Mouse (Mus musculus) B cell, adult 67 days (primary cell): ENCODE results near the gene Wdpcp. TPM values are rescaled to one million over a fixed set of nuclear protein-coding genes. Genes with fewer than 3 reads are reported as not detected.

Experiments
- total RNA-seq, 2 experiments: library from RNA; stranded (reverse); gene quantifications; 4 replicates each; pipeline ENCODE4 v1.2.4; 2023

The Wdpcp gene
- total RNA-seq, result 1 to 10 TPM; 1.8 to 3.6 TPM

DNA sequence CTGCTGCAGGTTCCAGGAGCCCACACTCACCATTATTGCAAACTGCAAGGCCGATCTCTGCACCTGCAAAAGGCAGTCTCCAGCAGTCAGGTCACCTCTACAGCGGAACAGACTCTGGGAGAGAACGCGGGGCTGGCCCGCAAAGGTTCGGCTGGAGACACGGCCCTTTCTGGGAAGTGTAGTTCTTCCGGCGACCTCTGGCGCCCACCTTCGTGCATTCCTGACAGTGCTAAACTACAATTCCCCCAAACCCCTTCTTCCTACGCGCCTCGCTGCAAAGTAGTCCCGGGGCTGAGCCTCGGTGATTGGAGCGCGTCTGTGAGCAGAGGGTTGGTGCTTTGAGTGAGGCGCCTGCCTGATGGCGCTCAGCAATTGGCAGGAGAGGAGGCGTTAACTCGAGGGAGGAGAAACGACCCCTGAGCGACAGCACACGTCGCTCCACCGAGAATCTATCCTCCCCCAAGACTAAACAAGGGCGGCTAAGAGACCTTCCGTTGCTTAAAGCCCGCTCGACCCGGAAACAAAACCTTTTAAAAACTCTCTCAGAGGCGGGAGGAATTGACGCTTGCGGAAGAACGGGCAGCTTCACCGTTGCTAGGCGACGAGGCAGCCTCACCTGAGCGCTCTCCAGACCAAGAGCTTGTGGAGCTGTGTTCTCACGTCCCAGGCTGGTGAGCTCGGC lies at the start of gene Wdpcp, which contains the start of gene Mdh1:
Gene Wdpcp, plus strand, starts transcription at position 536 of the 682 bp plus-strand sequence.
Gene Mdh1, minus strand, starts transcription at position 668 of the 682 bp plus-strand sequence.

Other genes with a start within 250 kb of the Wdpcp start
- gene Ugp2, start 201.0 kb upstream of the Wdpcp start, total RNA-seq, result 10 to 100 TPM; 42.3 to 43.3 TPM
- 100 to 1,000 TPM; 138 to 140 TPM for gene Mdh1, start 132 bp downstream of the Wdpcp start, total RNA-seq